Mouse (Mus musculus) heart, adult 2 months (tissue): ENCODE data around the gene Phkg1.

Experiments
- CTCF ChIP-seq: fragments of 200-600 bp; IDR thresholded peaks from 2 replicates; pipeline ENCODE4 v1.8.1; 2022; ENCODE audit warnings: antibody characterized with exemption, mild to moderate bottlenecking, moderate library complexity
- POLR2A ChIP-seq: fragments of 200-500 bp; IDR thresholded peaks from 2 replicates; pipeline ENCODE4 v1.6.1; 2011; ENCODE audit warnings: mild to moderate bottlenecking, low read depth, low read length, control low read depth; ENCODE audit not compliant: insufficient read depth

DNA sequence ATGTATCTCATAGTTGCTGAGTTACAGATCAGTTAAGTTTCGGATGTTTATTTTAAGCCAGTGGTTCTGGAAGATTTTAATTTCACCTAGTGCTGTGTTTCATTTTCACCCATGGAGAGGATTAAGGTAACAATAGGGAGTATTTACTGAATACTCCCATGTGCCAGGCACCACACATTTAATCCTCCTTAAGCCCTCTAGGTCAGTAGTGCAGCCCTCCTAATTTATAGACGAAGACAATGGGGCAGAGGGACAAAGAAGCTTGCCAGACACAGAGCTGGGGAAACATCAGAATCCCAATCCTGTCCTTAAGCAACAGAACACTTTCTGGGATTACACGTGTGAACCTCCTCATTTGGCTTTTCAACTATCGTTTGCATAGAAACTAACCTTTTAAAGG lies 38.6 kb upstream of the Phkg1 start:
- no peak for TF ChIP-seq POLR2A
- TF ChIP-seq CTCF, result no peak
